Mouse (Mus musculus): Measurements from ENCODE around the gene Gigyf2. TPM values are rescaled to one million over a fixed set of nuclear protein-coding genes. Genes with fewer than 3 reads are reported as not detected.
A peak's percentile ranks its signal among the peaks of the same experiment; 100 is the strongest.

Gene Gigyf2
- polyA plus RNA-seq, 1 experiment: 19.0 TPM

DNA sequence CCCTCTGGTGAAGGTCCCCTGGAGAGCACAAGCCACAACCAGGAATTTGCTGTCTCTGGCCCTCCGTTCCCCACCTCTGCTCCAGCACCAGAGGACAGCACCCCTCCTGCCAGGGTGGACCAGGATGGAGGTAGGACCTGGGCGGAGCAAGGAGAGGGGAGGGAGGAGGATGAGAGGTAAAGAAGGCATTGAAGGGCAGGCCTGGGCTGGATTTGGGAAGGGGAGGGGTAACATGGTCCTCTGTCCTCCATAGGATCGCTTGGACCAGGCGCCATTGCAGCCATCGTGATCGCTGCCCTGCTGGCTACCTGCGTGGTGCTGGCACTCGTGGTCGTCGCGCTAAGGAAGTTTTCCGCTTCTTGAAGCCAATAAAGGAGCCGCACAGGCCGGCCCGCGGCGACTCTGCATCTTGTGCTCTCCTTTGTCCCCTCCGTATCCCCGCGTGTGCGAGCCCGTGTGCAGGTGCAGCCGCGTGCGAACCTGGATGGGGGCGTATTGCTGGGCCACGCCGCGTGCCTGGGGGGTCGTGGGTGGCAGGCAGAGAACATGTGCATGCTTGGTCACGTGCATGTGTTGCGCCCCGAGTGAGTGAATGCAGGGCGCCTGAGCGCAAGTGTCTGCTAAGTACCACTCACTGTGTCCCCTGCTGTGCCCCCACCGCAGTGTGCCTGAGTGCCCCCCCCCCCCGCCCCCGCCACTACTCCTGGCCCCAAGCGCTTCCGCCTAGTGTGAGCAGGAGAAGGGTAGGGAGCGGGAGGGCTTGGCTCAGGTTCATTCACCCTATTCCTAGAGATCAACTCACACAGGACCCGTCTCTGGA, 148.5 kb downstream of the Gigyf2 start:
- Histone ChIP-seq H3K36me3 (ENCODE audit: control insufficient read depth, insufficient read depth) (no peaks in the 10 kb centered on the region), H3K27me3 (ENCODE audit: control insufficient read depth, insufficient read depth, insufficient read length) (peaks cover 5% of the 10 kb centered on the region), H3K4me3 (no peak overlapping the region), H3K4me2 (ENCODE audit: low read depth) (no peak overlapping the region), H3K79me2 (ENCODE audit: control insufficient read depth, insufficient read depth) (no peaks in the 10 kb centered on the region), H3ac (ENCODE audit: control insufficient read depth, insufficient read length) (no peak overlapping the region)
- TF ChIP-seq SRF (IDR thresholded peaks at IDR 0.05; ENCODE audit: control insufficient read depth, insufficient read length, low read depth): no peak
- no peak for TF ChIP-seq POLR2AphosphoS2 (IDR thresholded peaks at IDR 0.05; ENCODE audit: insufficient read length, low read depth)
- TF ChIP-seq REST (IDR thresholded peaks at IDR 0.05; ENCODE audit: insufficient read depth, insufficient read length): no peak
- no peak for TF ChIP-seq MYOG (IDR thresholded peaks at IDR 0.05; ENCODE audit: control insufficient read depth in 1 of 3, insufficient read depth in 1 of 3, insufficient read length in 2 of 3, low read depth in 2 of 3)
- TF ChIP-seq MYOD1 (IDR thresholded peaks at IDR 0.05; ENCODE audit: control insufficient read depth in 1 of 3, insufficient read length in 2 of 3, low read depth in 2 of 3): no peak
- no peak for TF ChIP-seq USF1 (IDR thresholded peaks at IDR 0.05; ENCODE audit: low read depth)
- TF ChIP-seq TCF12 (IDR thresholded peaks at IDR 0.05; ENCODE audit: insufficient read depth, poor library complexity, severe bottlenecking): no peak
- TF ChIP-seq POLR2A (IDR thresholded peaks at IDR 0.05; ENCODE audit: insufficient read length, low read depth): no peak
- no peak for TF ChIP-seq CEBPB (IDR thresholded peaks at IDR 0.05; ENCODE audit: insufficient read depth, poor library complexity, severe bottlenecking)
- no peak for TF ChIP-seq E2F4 (IDR thresholded peaks at IDR 0.05; ENCODE audit: insufficient read depth)
- TF ChIP-seq TCF3 (IDR thresholded peaks at IDR 0.05; ENCODE audit: insufficient read length, low read depth): no peak
- no peak for TF ChIP-seq MAX (IDR thresholded peaks at IDR 0.05; ENCODE audit: low read depth)

DNA sequence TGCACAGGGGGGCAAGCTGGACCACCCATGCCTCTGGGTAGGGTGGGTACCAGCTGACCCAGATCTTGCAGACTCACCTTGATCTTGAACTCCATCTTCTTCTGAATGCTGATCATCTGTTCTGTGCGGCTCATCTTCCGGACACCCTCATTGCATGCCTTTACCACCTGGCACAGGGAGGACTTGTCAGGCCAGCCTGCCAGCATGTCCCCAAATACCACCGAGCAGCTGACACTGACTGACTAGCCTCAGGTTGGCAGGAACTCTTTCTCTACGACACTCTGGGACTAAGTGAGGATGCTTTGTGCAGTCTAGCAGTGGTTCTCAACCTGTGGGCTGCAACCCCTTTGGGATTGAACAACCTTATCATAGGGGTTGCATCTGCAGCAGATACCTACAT, 155.7 kb downstream of the Gigyf2 start:
- H3K27me3 ChIP-seq (ENCODE audit: control insufficient read depth, insufficient read depth, insufficient read length): no peaks in the 10 kb centered on the region
- no peak for TF ChIP-seq MYOG (IDR thresholded peaks at IDR 0.05; ENCODE audit: control insufficient read depth in 1 of 3, insufficient read depth in 1 of 3, insufficient read length in 2 of 3, low read depth in 2 of 3)
- no peak for TF ChIP-seq CEBPB (IDR thresholded peaks at IDR 0.05; ENCODE audit: insufficient read depth, poor library complexity, severe bottlenecking)
- TF ChIP-seq SRF (IDR thresholded peaks at IDR 0.05; ENCODE audit: control insufficient read depth, insufficient read length, low read depth): no peak
- no peak for TF ChIP-seq TCF12 (IDR thresholded peaks at IDR 0.05; ENCODE audit: insufficient read depth, poor library complexity, severe bottlenecking)
- TF ChIP-seq TCF3 (IDR thresholded peaks at IDR 0.05; ENCODE audit: insufficient read length, low read depth): no peak
- no peak overlapping the region for H3ac ChIP-seq (ENCODE audit: control insufficient read depth, insufficient read length)
- no peak overlapping the region for H3K4me2 ChIP-seq (ENCODE audit: low read depth)
- no peak overlapping the region for H3K4me3 ChIP-seq
- H3K79me2 ChIP-seq (ENCODE audit: control insufficient read depth, insufficient read depth): no peaks in the 10 kb centered on the region
- H3K36me3 ChIP-seq (ENCODE audit: control insufficient read depth, insufficient read depth): no peaks in the 10 kb centered on the region

DNA sequence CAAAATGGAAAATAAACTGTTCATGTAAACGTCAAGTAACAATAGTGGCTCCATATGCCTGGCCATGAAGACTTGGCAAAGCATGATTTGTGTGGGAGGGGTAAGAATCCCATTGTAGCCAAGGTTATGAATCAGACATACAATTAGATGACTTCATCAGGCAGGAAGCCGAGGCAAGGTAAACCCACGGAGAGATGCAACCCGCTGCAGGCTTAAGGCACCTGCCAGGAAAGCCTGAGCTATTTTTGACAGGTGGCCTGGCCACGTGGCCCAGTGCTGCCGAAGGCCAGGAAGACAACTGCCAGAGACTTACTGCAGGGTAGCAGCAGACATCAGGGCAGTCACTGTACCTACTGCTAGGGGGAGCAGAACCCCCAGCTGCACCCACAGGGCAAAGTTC, 159.6 kb downstream of the Gigyf2 start:
- no peaks in the 10 kb centered on the region for H3K36me3 ChIP-seq (ENCODE audit: control insufficient read depth, insufficient read depth)
- no peak overlapping the region for H3K4me2 ChIP-seq (ENCODE audit: low read depth)
- no peak overlapping the region for H3K4me3 ChIP-seq
- no peak overlapping the region for H3ac ChIP-seq (ENCODE audit: control insufficient read depth, insufficient read length)
- no peaks in the 10 kb centered on the region for H3K27me3 ChIP-seq (ENCODE audit: control insufficient read depth, insufficient read depth, insufficient read length)
- TF ChIP-seq CEBPB (IDR thresholded peaks at IDR 0.05; ENCODE audit: insufficient read depth, poor library complexity, severe bottlenecking): no peak
- no peak for TF ChIP-seq REST (IDR thresholded peaks at IDR 0.05; ENCODE audit: insufficient read depth, insufficient read length)
- TF ChIP-seq MYOG (IDR thresholded peaks at IDR 0.05; ENCODE audit: control insufficient read depth in 1 of 3, insufficient read depth in 1 of 3, insufficient read length in 2 of 3, low read depth in 2 of 3): peak in 1 of 3 experiments; percentile 81
- peak; percentile 82 for TF ChIP-seq USF1 (IDR thresholded peaks at IDR 0.05; ENCODE audit: low read depth)
- TF ChIP-seq TCF12 (IDR thresholded peaks at IDR 0.05; ENCODE audit: insufficient read depth, poor library complexity, severe bottlenecking): peak; percentile 20
- TF ChIP-seq TCF3 (IDR thresholded peaks at IDR 0.05; ENCODE audit: insufficient read length, low read depth): peak; percentile 24
- no peak for TF ChIP-seq SRF (IDR thresholded peaks at IDR 0.05; ENCODE audit: control insufficient read depth, insufficient read length, low read depth)
- no peak for TF ChIP-seq POLR2A (IDR thresholded peaks at IDR 0.05; ENCODE audit: insufficient read length, low read depth)
- peak; percentile 27 for TF ChIP-seq MAX (IDR thresholded peaks at IDR 0.05; ENCODE audit: low read depth)
- TF ChIP-seq E2F4 (IDR thresholded peaks at IDR 0.05; ENCODE audit: insufficient read depth): no peak
- no peak for TF ChIP-seq POLR2AphosphoS2 (IDR thresholded peaks at IDR 0.05; ENCODE audit: insufficient read length, low read depth)
- peak in 2 of 3 experiments; percentile 65 to 91 for TF ChIP-seq MYOD1 (IDR thresholded peaks at IDR 0.05; ENCODE audit: control insufficient read depth in 1 of 3, insufficient read length in 2 of 3, low read depth in 2 of 3)
- no peaks in the 10 kb centered on the region for H3K79me2 ChIP-seq (ENCODE audit: control insufficient read depth, insufficient read depth)

DNA sequence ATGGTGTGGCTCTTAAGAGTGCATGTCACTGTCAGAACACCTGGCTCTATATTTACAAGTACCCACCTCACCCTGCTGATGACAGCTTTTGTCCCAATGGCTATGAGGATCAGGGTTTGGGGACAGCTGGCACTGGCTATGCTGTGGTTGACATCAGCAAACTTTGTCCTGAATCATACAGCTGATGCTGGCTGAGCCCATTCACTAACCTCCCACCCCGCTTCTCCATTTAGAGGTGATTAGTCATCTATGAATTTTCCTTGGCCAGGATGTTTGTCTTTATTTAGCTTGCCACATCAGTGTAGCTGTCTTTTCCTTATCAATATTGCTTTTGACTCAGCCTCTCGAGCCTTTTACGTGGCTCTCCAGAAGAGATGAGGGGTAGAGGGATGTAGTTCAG, 165.5 kb downstream of the Gigyf2 start:
- Histone ChIP-seq H3K36me3 (ENCODE audit: control insufficient read depth, insufficient read depth) (no peaks in the 10 kb centered on the region), H3K79me2 (ENCODE audit: control insufficient read depth, insufficient read depth) (no peaks in the 10 kb centered on the region), H3K4me3 (no peak overlapping the region), H3K4me2 (ENCODE audit: low read depth) (peak overlapping the region; percentile 21), H3ac (ENCODE audit: control insufficient read depth, insufficient read length) (no peak overlapping the region), H3K27me3 (ENCODE audit: control insufficient read depth, insufficient read depth, insufficient read length) (no peaks in the 10 kb centered on the region)
- TF ChIP-seq TCF3 (IDR thresholded peaks at IDR 0.05; ENCODE audit: insufficient read length, low read depth): no peak
- TF ChIP-seq CEBPB (IDR thresholded peaks at IDR 0.05; ENCODE audit: insufficient read depth, poor library complexity, severe bottlenecking): no peak
- TF ChIP-seq SRF (IDR thresholded peaks at IDR 0.05; ENCODE audit: control insufficient read depth, insufficient read length, low read depth): no peak
- TF ChIP-seq POLR2AphosphoS2 (IDR thresholded peaks at IDR 0.05; ENCODE audit: insufficient read length, low read depth): no peak
- no peak for TF ChIP-seq TCF12 (IDR thresholded peaks at IDR 0.05; ENCODE audit: insufficient read depth, poor library complexity, severe bottlenecking)
- TF ChIP-seq E2F4 (IDR thresholded peaks at IDR 0.05; ENCODE audit: insufficient read depth): no peak
- TF ChIP-seq USF1 (IDR thresholded peaks at IDR 0.05; ENCODE audit: low read depth): no peak
- peak in 2 of 3 experiments; percentile 43 to 70 for TF ChIP-seq MYOG (IDR thresholded peaks at IDR 0.05; ENCODE audit: control insufficient read depth in 1 of 3, insufficient read depth in 1 of 3, insufficient read length in 2 of 3, low read depth in 2 of 3)
- TF ChIP-seq MAX (IDR thresholded peaks at IDR 0.05; ENCODE audit: low read depth): no peak
- peak in 1 of 3 experiments; percentile 87 for TF ChIP-seq MYOD1 (IDR thresholded peaks at IDR 0.05; ENCODE audit: control insufficient read depth in 1 of 3, insufficient read length in 2 of 3, low read depth in 2 of 3)
- TF ChIP-seq POLR2A (IDR thresholded peaks at IDR 0.05; ENCODE audit: insufficient read length, low read depth): no peak
- no peak for TF ChIP-seq REST (IDR thresholded peaks at IDR 0.05; ENCODE audit: insufficient read depth, insufficient read length)

All from myocyte (in vitro differentiated cells).